Mouse (Mus musculus): Measurements from ENCODE around the gene Apobr. TPM values are rescaled to one million over a fixed set of nuclear protein-coding genes. Genes with fewer than 3 reads are reported as not detected.

The Apobr gene
- 2.1 TPM for polyA plus RNA-seq (2017; shearing (Covaris generic))

GRCm38 (mm10) chr7:126584506-126584977 is at the start of gene Apobr:
TSS of gene Apobr (plus strand) at chr7:126584942.

GRCm38 (mm10) chr7:126566094-126566765 is 18.5 kb upstream of the Apobr start, which contains the start of gene Eif3c:
TSS of gene Eif3c (minus strand) at chr7:126566411.

DNA sequence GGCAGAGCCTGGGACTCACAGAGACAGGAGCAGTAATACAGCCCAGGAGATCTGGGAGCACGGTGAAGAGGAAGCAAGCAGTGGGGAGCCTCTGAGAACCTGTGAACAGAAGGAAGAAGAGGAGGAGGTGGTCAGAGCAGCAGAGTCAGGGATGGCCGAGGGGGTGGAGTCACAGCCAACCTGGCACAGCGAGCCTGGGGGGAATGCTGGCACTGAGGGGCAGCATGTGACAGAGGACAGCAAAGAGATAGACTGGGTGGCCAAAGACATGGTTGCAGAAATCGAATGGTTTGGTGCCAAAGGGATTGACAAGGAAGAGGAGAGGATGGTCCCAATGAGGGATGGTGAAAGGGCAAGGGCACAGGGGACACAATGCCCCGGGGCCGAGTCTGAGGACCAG is 975 bp downstream of the Apobr start, which contains the start of gene Cln3:
Gene Cln3 (minus strand): TSS at position 101 of the 400 bp plus-strand sequence.

GRCm38 (mm10) chr7:126594862-126595561 is 10.3 kb downstream of the Apobr start, which contains the start of gene Il27:
TSS of gene Il27 (minus strand) at chr7:126594941.

DNA sequence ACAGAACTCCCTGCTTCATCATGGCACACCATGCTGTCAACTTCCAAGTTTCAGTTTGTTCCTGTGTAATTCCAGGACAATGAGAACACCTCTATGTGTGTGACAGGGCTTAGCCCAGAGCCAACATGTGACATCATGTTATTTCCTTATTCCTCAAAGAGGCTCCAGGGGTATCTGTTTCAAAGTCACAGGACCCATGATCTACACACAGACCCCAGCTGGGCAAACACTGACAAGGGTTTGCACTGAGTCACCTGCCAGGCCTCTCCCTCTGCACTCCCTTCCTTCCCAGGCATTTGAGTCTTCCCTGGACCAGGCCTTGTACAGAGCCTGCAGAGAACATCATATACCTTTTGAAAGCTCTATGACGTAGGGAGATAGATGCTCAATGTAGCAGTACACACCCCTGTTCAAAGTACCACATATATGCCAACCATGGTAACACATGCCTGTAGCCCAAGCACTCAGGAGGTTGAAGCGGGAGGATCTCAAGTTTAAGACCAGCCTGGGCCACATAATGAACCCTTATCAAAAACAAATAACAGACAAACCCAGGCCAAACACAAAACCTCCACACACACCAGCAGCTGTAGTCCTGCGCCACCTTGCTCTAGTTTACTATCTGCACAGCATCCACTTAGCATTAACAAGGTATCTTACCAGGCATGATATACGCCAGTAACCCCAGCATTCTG is 46.2 kb downstream of the Apobr start, which contains the start of gene Nupr1:
Gene Nupr1 (minus strand): TSS at position 38 of the 695 bp plus-strand sequence.

Other genes with a start within 250 kb of the Apobr start
- 801 TPM for gene Lat, start 215.4 kb upstream of the Apobr start, polyA plus RNA-seq (2017; shearing (Covaris generic))
- 59.5 TPM for gene Spns1, start 207.5 kb upstream of the Apobr start, polyA plus RNA-seq (2017; shearing (Covaris generic))
- gene Nfatc2ip, start 188.2 kb upstream of the Apobr start, polyA plus RNA-seq (2017; shearing (Covaris generic)) = 5.1 TPM
- 2.3 TPM for gene Cd19, start 170.1 kb upstream of the Apobr start, polyA plus RNA-seq (2017; shearing (Covaris generic))
- gene Rabep2, start 156.2 kb upstream of the Apobr start, polyA plus RNA-seq (2017; shearing (Covaris generic)) = 59.4 TPM
- 0.31 TPM for gene Atp2a1, start 121.8 kb upstream of the Apobr start, polyA plus RNA-seq (2017; shearing (Covaris generic))
- 47.6 TPM for gene Sh2b1, start 109.5 kb upstream of the Apobr start, polyA plus RNA-seq (2017; shearing (Covaris generic))
- 110 TPM for gene Tufm, start 97.6 kb upstream of the Apobr start, polyA plus RNA-seq (2017; shearing (Covaris generic))
- 111 TPM for gene Atxn2l, start 81.5 kb upstream of the Apobr start, polyA plus RNA-seq (2017; shearing (Covaris generic))
- gene Eif3c, start 18.5 kb upstream of the Apobr start, polyA plus RNA-seq (2017; shearing (Covaris generic)) = 186 TPM
- gene Cln3, start 875 bp downstream of the Apobr start, polyA plus RNA-seq (2017; shearing (Covaris generic)) = 94.3 TPM
- gene Il27, start 10.0 kb downstream of the Apobr start, polyA plus RNA-seq (2017; shearing (Covaris generic)) = not detected
- 0.34 TPM for gene Nupr1, start 45.9 kb downstream of the Apobr start, polyA plus RNA-seq (2017; shearing (Covaris generic))
- gene Sgf29, start 64.4 kb downstream of the Apobr start, polyA plus RNA-seq (2017; shearing (Covaris generic)) = 101 TPM
- 0.96 TPM for gene Sult1a1, start 91.5 kb downstream of the Apobr start, polyA plus RNA-seq (2017; shearing (Covaris generic))
- 118 TPM for gene Bola2, start 110.5 kb downstream of the Apobr start, polyA plus RNA-seq (2017; shearing (Covaris generic))
- gene Slx1b, start 110.8 kb downstream of the Apobr start, polyA plus RNA-seq (2017; shearing (Covaris generic)) = 9.2 TPM
- 3,348 TPM for gene Coro1a, start 122.8 kb downstream of the Apobr start, polyA plus RNA-seq (2017; shearing (Covaris generic))
- gene Mapk3, start 174.7 kb downstream of the Apobr start, polyA plus RNA-seq (2017; shearing (Covaris generic)) = 35.2 TPM
- 1.7 TPM for gene Gdpd3, start 181.4 kb downstream of the Apobr start, polyA plus RNA-seq (2017; shearing (Covaris generic))
- gene Ypel3, start 192.0 kb downstream of the Apobr start, polyA plus RNA-seq (2017; shearing (Covaris generic)) = 606 TPM
- 4.3 TPM for gene Tbx6, start 196.5 kb downstream of the Apobr start, polyA plus RNA-seq (2017; shearing (Covaris generic))
- 417 TPM for gene Ppp4c, start 207.6 kb downstream of the Apobr start, polyA plus RNA-seq (2017; shearing (Covaris generic))
- not detected for gene Fam57b, start 212.7 kb downstream of the Apobr start, polyA plus RNA-seq (2017; shearing (Covaris generic))
- gene 4930451I11Rik, start 246.7 kb downstream of the Apobr start, polyA plus RNA-seq (2017; shearing (Covaris generic)) = not detected